ENCODE assay signal across 16 mouse cellular contexts in genomic region chr2:122086446-122086845, GRCm38 (mm10). TPM values are rescaled to one million over a fixed set of nuclear protein-coding genes. Genes with fewer than 3 reads are reported as not detected.
DNase-seq lines count a peak whose midpoint lies in the region; ATAC-seq lines count a peak whose summit lies in the region.
"Had no signal": no experiment of that assay in that cellular context is flagged by ENCODE, and none has a peak within 500 bp of the region (broad histone marks: within the 10 kb centered on the region; RNA-seq: fewer than 3 reads in every experiment).

No protein-coding gene starts in this region.

- H3K4me2 ChIP-seq in embryonic facial prominence, embryonic 14.5 days (ENCODE audit: low read depth, low read length): no peak overlapping the region
- H3K4me2 ChIP-seq in kidney, embryonic 14.5 days (replicated peaks; ENCODE audit: low read depth, low read length): no peak overlapping the region
- H3K4me2 ChIP-seq: embryonic facial prominence, embryonic 12.5 days; liver, embryonic 15.5 days had no signal

- peak; percentile 78 for DNase-seq in embryonic facial prominence, embryonic 14.5 days (ENCODE audit: low spot score)
- DNase-seq in embryonic facial prominence, embryonic 10.5 days (ENCODE audit: low spot score): no peak
- DNase-seq in kidney, postnatal 10 days: peak; percentile 43
- DNase-seq in gastrocnemius, postnatal 14 days: peak; percentile 24
- peak; percentile 50 for DNase-seq in lung, postnatal 14 days
- DNase-seq in limb, embryonic 10.5 days (ENCODE audit: low spot score): no peak
- DNase-seq: cerebellum, adult 11 months; kidney, postnatal 36 days; midbrain, embryonic 14.5 days; right cerebral cortex, postnatal 25 days; thymus, adult 18-20 months had no signal

- no peak overlapping the region for H3K4me3 ChIP-seq in embryonic facial prominence, embryonic 14.5 days (ENCODE audit: low read depth, low read length)
- no peak overlapping the region for H3K4me3 ChIP-seq in embryonic facial prominence, embryonic 10.5 days
- H3K4me3 ChIP-seq in kidney, embryonic 14.5 days (ENCODE audit: low read length): no peak overlapping the region
- no peak overlapping the region for H3K4me3 ChIP-seq in limb, embryonic 10.5 days
- H3K4me3 ChIP-seq: embryonic facial prominence, embryonic 12.5 days; hindbrain, embryonic 10.5 days; liver, embryonic 15.5 days had no signal

- H3K27me3 ChIP-seq in embryonic facial prominence, embryonic 14.5 days (replicated peaks; ENCODE audit: control insufficient read depth, insufficient read depth, low read length): no peaks in the 10 kb centered on the region
- no peaks in the 10 kb centered on the region for H3K27me3 ChIP-seq in embryonic facial prominence, embryonic 10.5 days (replicated peaks; ENCODE audit: low read depth, poor library complexity, severe bottlenecking)
- no peaks in the 10 kb centered on the region for H3K27me3 ChIP-seq in kidney, embryonic 14.5 days (ENCODE audit: control insufficient read depth, insufficient read depth, low read length)
- H3K27me3 ChIP-seq in limb, embryonic 10.5 days (ENCODE audit: low read depth, poor library complexity, severe bottlenecking): no peaks in the 10 kb centered on the region
- H3K27me3 ChIP-seq: embryonic facial prominence, embryonic 12.5 days; liver, embryonic 15.5 days had no signal

- no peak overlapping the region for H3K9ac ChIP-seq in embryonic facial prominence, embryonic 14.5 days (ENCODE audit: low read depth, low read length)
- no peak overlapping the region for H3K9ac ChIP-seq in kidney, embryonic 14.5 days (ENCODE audit: low read depth, low read length)
- H3K9ac ChIP-seq: embryonic facial prominence, embryonic 12.5 days; liver, embryonic 15.5 days had no signal

- 0 out of 2 replicates have a peak overlapping the region, but pooled peaks have one; percentile 21 for H3K27ac ChIP-seq in embryonic facial prominence, embryonic 14.5 days (replicated peaks; ENCODE audit: low read depth, low read length)
- no peak overlapping the region for H3K27ac ChIP-seq in embryonic facial prominence, embryonic 10.5 days (replicated peaks)
- no peak overlapping the region for H3K27ac ChIP-seq in kidney, embryonic 14.5 days (ENCODE audit: low read depth, low read length)
- no peak overlapping the region for H3K27ac ChIP-seq in limb, embryonic 10.5 days
- H3K27ac ChIP-seq: embryonic facial prominence, embryonic 12.5 days; hindbrain, embryonic 10.5 days; liver, embryonic 15.5 days had no signal

- intact Hi-C loops in gastrocnemius, postnatal 14 days (cut with DNase I; ENCODE audit: low total_unique reads): no loop called here

- H3K9me3 ChIP-seq in embryonic facial prominence, embryonic 14.5 days (ENCODE audit: control insufficient read depth, low read length): no peaks in the 10 kb centered on the region
- no peaks in the 10 kb centered on the region for H3K9me3 ChIP-seq in embryonic facial prominence, embryonic 10.5 days
- no peaks in the 10 kb centered on the region for H3K9me3 ChIP-seq in kidney, embryonic 14.5 days (ENCODE audit: control insufficient read depth, low read length)
- H3K9me3 ChIP-seq in limb, embryonic 10.5 days (replicated peaks): no peaks in the 10 kb centered on the region
- H3K9me3 ChIP-seq: embryonic facial prominence, embryonic 12.5 days; hindbrain, embryonic 10.5 days; liver, embryonic 15.5 days had no signal

- 65% methylated on average over 4 of the region's 4 CpGs for WGBS in embryonic facial prominence, embryonic 14.5 days
- WGBS in embryonic facial prominence, embryonic 10.5 days: 84% methylated on average over 4 of the region's 4 CpGs
- WGBS in kidney, embryonic 14.5 days: 81% methylated on average over 4 of the region's 4 CpGs
- WGBS in limb, embryonic 10.5 days: 86% methylated on average over 4 of the region's 4 CpGs

- ATAC-seq in embryonic facial prominence, embryonic 14.5 days (ENCODE audit: low read depth): peak; percentile 67
- no peak for ATAC-seq in kidney, embryonic 14.5 days (ENCODE audit: low FRiP score, low TSS enrichment)
- ATAC-seq in activated CD4-positive, CD25-positive, alpha-beta regulatory T cell, adult 4 months: no peak

- H3K36me3 ChIP-seq in embryonic facial prominence, embryonic 14.5 days (ENCODE audit: control insufficient read depth, insufficient read depth, low read length): peaks cover 77% of the 10 kb centered on the region
- H3K36me3 ChIP-seq in embryonic facial prominence, embryonic 10.5 days (replicated peaks): peaks cover 87% of the 10 kb centered on the region
- peaks cover 40% of the 10 kb centered on the region for H3K36me3 ChIP-seq in kidney, embryonic 14.5 days (ENCODE audit: control insufficient read depth, insufficient read depth, low read length)
- peaks cover 77% of the 10 kb centered on the region for H3K36me3 ChIP-seq in limb, embryonic 10.5 days

- H3K4me1 ChIP-seq in embryonic facial prominence, embryonic 14.5 days (ENCODE audit: control insufficient read depth, insufficient read depth, low read length): no peaks in the 10 kb centered on the region
- no peaks in the 10 kb centered on the region for H3K4me1 ChIP-seq in embryonic facial prominence, embryonic 10.5 days
- H3K4me1 ChIP-seq in kidney, embryonic 14.5 days (ENCODE audit: control insufficient read depth, insufficient read depth, low read length): 0 out of 2 replicates have a peak, but pooled peaks cover 4% of the 10 kb centered on the region
- peaks cover 9% of the 10 kb centered on the region; the same call in 1 of the 2 replicates for H3K4me1 ChIP-seq in limb, embryonic 10.5 days
- H3K4me1 ChIP-seq: embryonic facial prominence, embryonic 12.5 days; hindbrain, embryonic 10.5 days; liver, embryonic 15.5 days had no signal

RNA-seq across cellular contexts. Expression of gene Spg11, which starts 31.7 kb away (rescaled TPM):
- 9.3 and 9.8 TPM in 2 replicates for polyA plus RNA-seq in embryonic facial prominence, embryonic 14.5 days (2014; fragmentation: Nextera tagmentation; extraction: Ambion mirVana)
- polyA plus RNA-seq in embryonic facial prominence, embryonic 10.5 days (2016; fragmentation: Nextera tagmentation; extraction: Ambion mirVana): 10.9 TPM in 2 replicates
- 6.0 and 12.8 TPM in 2 replicates for polyA plus RNA-seq in kidney, embryonic 14.5 days (2014; fragmentation: Nextera tagmentation; extraction: Ambion mirVana)
- total RNA-seq in gastrocnemius, postnatal 14 days (2021): 1 to 10 TPM; 6.3 to 6.4 TPM
- polyA plus RNA-seq in activated CD4-positive, CD25-positive, alpha-beta regulatory T cell, adult 4 months (2017; shearing (Covaris generic)): 1 to 10 TPM; 5.5 to 5.8 TPM
- 9.8 and 12.1 TPM in 2 replicates for polyA plus RNA-seq in limb, embryonic 10.5 days (2016; fragmentation: Nextera tagmentation; extraction: Ambion mirVana)

RNA-seq across cellular contexts. Expression of gene Eif3j1, which starts 58.1 kb away (rescaled TPM):
- 10.9 and 13.1 TPM in 2 replicates for polyA plus RNA-seq in embryonic facial prominence, embryonic 14.5 days (2014; fragmentation: Nextera tagmentation; extraction: Ambion mirVana)
- polyA plus RNA-seq in embryonic facial prominence, embryonic 10.5 days (2016; fragmentation: Nextera tagmentation; extraction: Ambion mirVana): 13.0 and 13.5 TPM in 2 replicates
- 12.6 and 14.9 TPM in 2 replicates for polyA plus RNA-seq in kidney, embryonic 14.5 days (2014; fragmentation: Nextera tagmentation; extraction: Ambion mirVana)
- 10 to 100 TPM; 16.4 to 19.3 TPM for total RNA-seq in gastrocnemius, postnatal 14 days (2021)
- 1 to 10 TPM; 3.5 to 4.0 TPM for polyA plus RNA-seq in activated CD4-positive, CD25-positive, alpha-beta regulatory T cell, adult 4 months (2017; shearing (Covaris generic))
- 13.1 and 13.6 TPM in 2 replicates for polyA plus RNA-seq in limb, embryonic 10.5 days (2016; fragmentation: Nextera tagmentation; extraction: Ambion mirVana)

Comparison
In these comparisons a context has a peak if more than half of its experiments do, and no peak if none do; other contexts are left out.
1. DNase-seq: peak in embryonic facial prominence, embryonic 14.5 days (single experiment), kidney, postnatal 10 days (single experiment), gastrocnemius, postnatal 14 days (single experiment) and lung, postnatal 14 days (single experiment); none in embryonic facial prominence, embryonic 10.5 days (single experiment) and limb, embryonic 10.5 days (single experiment).